Mouse (Mus musculus): ENCODE results near the gene Atxn2.
"Not testable (repeated sequence)": the region's sequence is repeated elsewhere in the genome, so short reads cannot be mapped to it uniquely, and the experiment has no call there.

Gene Atxn2

DNA sequence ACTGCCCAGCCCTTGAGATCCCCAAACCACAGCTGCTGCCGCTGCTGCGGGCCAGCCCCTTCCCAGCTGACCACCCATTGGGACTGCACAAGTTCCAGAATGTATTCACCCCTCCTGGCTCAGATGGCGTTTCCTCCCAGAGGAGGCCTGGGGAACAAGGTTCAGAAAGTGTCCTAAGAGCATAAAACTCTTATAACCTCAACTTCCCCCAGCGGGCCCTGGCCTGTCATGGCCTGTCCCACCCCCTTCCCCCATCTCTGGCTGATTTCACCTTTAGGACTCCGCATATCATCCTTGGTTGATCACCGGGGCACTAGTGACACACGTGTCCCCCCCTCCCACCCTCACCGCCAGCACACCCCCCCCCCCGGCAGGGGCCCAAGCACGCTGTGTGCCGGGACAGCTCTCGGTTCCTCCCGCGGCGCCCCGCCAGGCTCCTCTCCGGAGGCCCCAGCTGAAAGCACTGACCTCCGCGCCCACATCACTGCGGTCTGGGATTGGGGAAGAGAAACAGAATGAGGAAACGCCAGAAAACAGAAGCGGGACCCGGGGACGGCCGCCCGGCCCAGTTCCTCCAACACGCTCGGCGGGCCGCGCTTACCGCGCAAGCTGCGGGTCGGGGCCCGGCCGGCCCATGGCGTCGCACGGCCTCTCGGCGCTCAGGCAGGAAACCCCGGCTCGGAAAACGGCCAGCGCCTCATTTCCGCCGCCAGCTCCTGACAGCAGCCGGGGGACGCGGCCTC lies 125.0 kb downstream of the Atxn2 start:
- DNase-seq (ENCODE audit: low spot score), result no peak

DNA sequence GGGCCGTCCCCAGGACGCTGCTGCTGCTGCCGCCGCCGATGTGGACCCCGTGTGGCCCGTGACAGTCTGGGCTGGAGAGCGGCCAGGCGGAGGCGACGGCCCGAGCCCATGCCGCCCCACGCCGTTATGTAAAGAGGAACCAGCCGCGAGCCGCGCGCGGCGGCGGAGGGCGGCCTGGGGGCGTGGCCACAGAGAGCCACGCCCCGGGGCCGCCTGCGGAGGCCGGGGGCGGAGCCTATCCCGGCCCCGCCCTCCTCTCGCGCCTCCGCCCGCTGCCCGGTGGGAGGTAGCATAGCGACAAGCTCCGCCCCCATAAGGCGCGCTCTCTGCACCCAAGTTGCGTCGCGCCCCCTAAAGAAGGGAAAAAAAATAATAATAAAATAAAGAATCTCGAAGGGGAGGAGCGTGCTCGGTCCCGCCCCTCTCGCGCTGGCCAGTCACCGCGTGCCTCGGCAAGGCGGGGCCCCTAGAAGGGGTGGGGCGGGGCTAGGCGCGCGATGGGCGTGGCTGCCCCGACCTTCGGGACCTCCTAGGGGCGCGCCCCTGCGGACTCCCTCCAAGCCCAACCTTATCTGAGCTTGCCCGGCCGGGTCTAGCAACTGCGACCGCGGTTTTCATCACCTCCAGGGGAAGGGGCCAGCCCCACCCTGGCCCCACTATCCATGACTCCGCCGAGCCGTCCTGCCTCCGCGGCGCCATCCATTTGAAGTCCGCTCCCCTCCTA lies 125.7 kb downstream of the Atxn2 start:
- DNase-seq (ENCODE audit: low spot score), result peak; percentile 95

DNA sequence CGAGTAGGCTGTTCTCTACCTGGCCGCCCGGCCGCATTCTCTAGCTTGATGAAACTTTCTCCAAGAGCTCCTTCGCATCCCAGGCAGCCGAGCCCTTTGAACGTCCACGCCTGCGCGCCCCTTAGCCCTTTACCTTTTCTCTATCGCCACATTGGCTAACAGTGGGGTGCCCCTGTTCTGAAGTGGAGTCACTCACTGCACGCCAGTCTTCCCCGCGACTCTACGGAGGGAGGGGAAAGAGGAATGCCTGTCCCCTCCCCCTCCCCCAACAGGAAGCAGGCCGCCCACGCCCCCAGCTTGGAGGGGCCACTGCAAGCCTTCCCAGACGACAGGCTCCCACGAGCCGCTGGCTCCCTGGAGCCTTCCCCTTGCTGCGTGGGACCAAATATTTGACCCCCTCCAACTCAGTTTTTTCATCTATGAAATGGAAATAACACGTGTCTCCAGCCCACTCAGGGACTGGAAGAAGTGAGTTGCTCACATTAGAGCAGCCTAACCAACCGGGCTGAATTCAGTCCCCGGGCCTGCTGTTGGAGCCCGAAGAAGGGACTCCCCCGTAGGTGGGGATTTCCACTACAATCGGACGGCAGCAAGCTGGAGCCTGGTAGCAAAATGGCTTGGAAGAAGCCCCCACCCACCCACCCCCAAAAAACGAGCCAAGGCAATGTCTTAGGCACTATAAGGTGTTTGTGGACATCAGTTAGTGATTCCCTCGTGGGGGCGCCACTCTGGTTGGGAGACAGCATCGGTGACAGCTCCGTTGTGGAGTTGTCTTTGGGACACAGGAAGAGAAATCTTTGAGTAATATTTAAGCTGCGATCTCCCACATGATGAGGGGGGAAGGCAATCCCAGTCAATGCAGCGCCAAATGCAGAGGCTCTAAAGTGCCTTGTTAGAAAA lies 126.6 kb downstream of the Atxn2 start, which contains the start of gene Sh2b3:
Gene Sh2b3 (minus strand): TSS at position 206 of the 900 bp plus-strand sequence.
- DNase-seq (ENCODE audit: low spot score), result no peak

DNA sequence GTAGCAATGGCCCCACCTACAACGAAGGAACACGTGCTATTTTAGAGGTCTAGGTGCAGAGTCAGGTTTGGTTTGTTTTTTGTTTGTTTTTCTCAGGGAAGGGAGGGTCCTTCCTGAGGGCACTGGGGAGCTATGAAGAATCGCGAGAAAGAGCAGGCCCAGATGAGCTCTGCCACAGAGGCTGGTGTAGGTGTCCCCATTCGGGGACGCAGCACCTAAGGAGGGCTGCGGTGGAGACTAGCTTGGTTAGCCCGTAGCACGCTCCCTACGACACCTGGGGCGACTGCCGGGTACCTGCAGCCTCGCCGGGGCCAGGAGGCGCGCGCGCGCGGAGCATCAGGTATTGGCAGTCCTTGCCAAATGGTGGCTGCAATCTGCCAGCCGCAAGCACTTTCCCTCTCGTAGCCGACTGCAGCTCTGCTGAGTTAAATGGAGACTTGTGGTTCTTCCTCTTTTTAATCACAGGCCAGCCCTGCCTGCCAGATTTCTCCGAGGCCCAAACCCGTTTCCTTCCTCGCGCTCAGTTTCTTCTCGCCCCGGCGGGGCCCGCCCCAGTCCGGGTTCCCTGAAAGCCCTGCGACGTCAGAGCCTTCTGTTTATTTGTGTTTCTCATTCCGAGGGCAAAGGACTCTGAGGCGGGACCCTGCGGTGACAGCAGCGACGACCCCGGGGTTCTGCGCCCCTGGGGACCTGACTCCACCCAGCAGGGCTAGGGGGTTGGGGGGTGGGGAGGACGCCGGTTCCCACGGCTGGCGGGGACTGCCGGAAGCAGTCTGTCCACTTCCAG lies 127.4 kb downstream of the Atxn2 start:
- peak; percentile 85 for DNase-seq (ENCODE audit: low spot score)

DNA sequence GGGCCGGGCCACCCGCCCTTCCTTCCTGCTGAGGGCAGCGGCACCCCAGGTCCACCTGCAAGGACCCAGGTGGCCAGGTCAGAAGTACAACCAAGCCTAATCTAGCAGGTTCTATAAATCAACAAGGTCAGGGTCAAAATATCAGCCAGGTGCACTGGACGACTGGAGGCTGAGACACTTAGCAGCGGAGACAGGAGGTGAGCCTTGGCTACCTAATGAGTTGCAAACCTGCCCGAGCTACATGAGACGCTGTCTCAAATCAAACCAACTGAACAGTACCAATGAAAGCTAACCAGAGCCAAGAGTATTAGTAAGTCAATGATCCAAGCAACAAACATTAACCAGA lies 128.0 kb downstream of the Atxn2 start:
- no peak for DNase-seq (ENCODE audit: low spot score)

DNA sequence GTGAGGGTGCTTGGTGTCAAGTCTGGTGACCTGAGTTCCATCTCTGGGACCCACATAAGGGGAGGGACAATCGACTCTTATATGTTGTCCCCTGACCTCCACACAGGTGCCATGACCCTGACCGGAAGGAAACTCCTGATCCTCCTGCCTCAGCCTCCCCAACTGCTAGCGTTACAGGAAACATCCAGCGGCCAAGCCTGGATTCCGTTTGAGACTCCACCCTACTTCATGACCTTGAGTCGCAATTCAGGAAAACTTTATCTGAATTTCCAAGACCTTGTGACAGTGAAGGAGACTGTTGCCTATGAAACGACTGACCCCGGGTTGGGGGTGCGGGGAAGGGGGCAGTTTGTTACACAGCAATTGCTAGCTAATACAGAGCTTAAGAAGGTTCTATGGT lies 130.4 kb downstream of the Atxn2 start:
- no peak for DNase-seq (ENCODE audit: low spot score)

DNA sequence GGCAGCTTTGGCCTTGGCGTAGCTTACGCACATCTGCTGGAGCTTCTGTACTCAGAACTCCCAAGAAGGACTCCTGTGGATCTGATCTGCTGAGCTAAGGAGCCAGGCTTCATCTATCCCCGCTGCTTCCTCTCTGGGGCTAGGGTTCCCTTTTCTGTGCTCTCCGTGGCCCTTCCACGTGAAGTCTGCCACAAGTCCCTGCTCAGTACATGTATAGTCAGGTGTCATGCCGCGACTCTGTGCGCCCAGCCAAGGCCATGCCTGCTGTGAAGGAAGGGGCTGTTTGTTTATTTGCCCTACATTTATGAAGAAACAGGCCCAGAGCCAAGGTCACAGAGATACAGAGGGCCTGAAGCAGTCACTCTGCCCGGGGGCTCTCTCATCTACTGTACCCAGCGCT lies 130.8 kb downstream of the Atxn2 start:
- DNase-seq (ENCODE audit: low spot score), result no peak

DNA sequence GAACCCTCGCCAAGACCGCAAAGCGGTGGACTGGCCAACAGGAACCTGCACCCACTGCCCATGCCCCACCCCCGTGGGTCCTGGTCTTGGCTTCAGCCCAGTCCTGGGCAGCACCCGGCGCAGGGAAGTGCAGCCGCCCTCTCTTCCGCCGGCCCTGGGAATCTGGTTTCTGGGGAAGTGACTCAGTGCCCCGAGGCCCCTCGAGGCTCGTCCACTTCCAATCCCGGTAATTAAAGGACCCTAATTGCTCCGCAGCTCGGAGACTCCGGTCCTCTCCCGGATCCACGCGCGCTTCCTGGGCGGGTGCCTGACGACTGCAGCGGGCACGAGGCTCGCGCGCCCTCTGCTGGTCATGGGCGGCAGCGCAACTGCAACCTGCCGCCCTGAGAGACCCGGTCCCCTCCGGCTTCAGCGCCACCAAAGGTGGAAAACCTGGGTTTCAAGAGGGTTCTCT lies 131.6 kb downstream of the Atxn2 start:
- DNase-seq (ENCODE audit: low spot score), result peak; percentile 68

DNA sequence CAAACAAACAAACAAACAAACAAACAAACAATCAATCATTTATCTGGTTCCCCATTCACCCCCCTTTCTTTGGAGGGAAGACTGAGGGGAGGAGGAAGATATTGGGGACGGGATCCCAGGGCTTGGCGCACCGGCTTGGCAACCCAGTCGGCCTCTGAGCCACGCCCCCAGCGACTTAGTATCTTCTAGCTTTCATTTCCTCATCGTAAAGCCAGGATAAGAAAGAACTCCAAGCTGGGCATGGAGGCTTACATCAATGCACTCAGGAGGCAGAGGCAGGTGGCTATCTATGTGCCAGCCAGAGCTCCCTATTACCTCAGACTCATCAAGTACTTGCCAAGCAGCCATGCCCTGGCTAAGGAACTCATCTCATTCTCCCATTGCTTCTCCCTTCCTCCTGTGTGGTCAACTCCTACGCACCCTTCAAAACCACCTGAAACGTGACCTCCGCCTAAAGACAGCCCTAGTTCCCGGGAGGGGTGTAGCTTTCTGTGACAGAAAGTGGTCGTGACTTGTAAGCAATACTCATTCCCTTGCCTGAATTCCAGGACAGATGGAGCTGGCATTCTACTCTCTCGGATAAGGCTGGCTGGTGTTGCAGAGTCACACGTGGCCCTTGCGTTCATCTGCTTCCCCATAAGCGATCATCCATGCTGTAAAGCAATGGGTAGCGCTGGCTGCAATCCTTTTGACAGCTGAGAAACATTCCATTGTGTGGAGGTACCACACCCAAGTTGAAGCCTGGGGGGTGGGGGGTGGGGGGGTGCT lies 132.2 kb downstream of the Atxn2 start:
- no peak for DNase-seq (ENCODE audit: low spot score)

DNA sequence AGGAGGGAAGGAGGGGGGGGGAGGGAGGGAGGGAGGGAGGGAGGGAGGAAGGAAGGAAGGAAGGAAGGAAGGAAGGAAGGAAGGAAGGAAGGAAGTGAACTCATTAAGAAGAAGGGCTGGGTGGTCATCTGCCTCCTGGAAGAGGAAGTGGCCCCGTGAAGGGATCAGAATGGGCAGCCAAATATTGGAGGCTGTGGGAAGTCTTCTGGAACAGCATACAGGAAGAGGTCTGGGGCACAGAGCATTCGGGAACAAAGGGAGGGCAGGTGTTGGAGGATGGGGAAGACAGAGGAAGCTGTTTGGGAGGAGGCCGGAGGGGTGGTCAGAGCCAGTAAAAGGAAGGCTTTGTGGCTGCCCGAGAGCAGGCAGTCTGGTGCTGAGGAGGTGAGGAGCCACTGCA lies 134.2 kb downstream of the Atxn2 start:
- no peak for DNase-seq (ENCODE audit: low spot score)

DNA sequence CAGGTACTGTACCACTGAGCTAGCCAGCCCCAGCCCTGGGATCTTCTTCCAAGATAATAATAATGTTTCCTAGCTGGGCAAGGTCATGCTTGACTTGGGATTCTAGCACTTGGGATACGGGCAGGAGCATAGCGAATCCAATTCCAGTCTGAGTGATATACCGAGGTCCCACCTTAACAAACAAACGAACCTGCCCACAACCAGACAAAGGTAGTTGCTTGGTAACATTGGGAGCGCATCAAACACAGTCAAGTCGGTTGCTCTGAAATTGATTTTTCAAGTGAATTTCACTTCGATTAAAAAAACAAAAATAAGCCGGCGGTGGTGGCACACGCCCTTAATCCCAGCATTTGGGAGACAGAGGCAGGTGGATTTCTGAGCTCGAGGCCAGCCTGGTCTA lies 135.2 kb downstream of the Atxn2 start:
- no peak for DNase-seq (ENCODE audit: low spot score)

DNA sequence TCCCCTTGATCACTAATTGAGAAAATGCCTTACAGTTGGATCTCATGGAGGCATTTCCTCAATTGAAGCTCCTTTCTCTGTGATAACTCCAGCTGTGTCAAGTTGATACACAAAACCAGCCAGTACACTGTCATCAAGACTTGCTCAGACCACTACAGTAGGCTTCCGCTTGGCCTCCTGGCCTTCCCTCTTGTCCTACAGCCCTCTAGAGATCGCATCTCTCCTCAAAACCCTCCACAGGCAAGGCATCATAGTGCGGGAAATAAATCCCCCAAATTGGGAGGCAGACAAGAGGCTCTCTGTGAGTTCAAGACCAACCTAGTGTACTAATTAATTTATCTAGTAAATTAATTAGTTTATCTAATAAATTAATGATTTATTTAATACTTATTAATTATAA lies 136.1 kb downstream of the Atxn2 start:
- DNase-seq (ENCODE audit: low spot score), result not testable (repeated sequence)

DNA sequence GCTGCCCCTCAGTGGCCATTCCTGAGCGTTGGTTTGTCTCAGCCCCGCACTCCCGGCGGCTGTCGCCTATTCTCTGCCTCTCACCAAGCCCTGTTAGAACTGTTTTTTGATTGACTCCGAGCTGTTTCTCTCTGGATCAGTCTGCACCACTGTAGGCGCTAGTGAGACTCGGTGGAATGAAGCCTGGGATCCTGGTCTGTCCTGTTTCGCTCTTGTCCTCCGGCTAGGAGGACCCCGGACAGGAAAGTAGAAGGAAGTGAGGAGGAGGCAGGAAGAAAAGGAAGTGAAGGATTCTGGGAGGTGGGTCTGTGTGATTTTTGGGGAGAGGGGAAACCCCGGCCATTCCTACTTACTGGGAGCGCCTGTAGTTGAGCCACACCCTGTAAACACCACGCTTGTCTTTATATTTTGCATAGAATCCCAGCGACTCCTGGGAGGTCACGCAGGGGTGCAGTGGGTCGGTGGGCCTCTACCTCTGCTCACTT lies 136.9 kb downstream of the Atxn2 start:
- DNase-seq (ENCODE audit: low spot score), result peak; percentile 76

DNA sequence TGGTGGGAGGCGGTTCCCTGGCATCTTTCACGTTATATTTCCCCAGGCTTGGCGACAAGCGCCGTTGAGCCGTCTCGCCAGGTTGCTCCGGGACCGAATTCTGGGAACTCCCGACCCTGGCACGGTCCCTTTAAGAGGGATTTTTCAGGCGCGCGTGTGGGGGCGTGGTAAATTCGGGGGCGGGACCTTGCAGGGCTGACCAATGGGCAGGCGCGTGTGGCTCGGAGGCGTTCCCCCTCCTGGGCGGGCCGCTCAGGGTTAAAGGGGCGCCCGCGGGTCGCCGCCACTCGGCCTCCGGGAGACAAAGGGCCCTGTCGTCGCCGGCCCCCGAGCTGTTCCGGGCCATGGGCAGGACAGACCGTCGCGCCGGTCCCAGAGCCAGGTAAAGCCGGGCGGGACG lies 137.6 kb downstream of the Atxn2 start, which contains the start of gene Pheta1:
Gene Pheta1 (plus strand): TSS at position 242 of the 400 bp plus-strand sequence.
- DNase-seq (ENCODE audit: low spot score), result peak; percentile 95

DNA sequence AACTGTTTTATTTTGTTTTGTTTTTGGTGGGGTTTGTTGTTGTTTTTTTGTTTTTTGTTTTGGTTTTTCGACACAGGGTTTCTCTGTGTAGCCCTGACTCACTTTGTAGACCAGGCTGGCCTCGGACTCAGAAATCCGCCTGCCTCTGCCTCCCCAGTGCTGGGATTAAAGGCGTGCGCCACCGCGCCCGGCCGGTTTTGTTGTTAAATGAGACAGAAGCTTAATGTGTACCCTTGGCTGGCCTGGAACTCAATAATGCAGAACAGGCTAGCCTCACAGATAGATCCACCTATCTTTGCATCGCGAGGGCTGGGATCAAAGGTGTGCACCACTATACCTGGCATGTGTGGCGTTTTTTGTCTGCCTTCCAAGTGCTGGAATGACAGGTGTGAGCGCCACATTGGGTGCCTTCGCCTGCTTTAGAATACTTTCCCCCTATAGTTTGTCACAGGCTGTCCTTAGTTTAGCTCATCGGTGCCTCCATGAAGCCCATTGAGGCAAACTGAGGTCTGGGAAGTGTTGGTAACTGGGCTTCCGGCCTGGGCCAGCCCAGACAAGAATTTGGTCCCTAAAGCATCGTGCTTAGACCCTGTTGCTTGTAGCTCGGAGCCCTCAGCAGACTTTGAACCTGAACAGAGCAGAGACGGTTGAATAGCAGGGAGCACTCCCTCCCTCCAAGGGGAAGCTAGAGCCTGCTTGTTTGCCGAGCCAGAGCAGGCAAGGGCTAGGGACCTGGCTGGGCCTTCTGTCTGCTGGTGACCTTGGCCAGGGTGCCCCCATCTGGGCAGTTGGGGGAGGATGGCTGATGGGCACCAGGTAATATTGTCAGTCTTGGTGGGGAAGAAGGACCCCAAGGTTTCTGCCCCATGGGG lies 138.6 kb downstream of the Atxn2 start:
- peak; percentile 66 for DNase-seq (ENCODE audit: low spot score)

DNA sequence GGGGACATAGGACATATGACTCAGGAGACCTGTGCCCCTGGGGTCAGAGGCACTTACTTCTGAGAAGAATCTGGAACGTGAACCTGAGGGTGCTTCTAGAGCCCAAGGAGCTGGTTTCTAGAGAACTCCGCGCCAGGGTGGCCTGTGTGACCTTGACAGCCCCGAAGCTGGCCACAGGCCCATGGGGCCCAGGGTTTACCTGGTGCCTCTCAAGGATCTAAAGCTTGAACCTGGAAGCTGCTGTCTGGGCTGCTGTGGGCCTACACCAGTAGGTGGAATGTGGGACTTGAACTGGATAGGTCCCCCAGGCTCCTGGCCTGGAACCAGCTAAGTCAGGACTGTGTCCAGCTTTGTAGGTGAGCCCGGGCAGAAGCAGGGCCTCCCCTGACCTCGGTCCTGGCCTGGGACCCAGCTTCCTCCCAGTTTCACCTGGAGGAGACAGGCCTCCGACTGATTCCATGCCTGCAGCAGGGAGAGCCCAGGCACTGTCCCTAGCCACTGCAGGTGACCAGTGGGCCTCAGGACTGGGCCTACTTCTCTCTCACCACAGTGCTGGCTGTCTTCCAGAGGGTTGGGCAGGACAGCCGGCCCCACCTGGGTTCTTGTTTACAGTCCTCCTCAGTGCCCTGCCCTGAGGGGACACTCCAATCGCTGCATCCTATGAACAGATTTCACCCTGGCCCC lies 142.4 kb downstream of the Atxn2 start:
- peak; percentile 77 for DNase-seq (ENCODE audit: low spot score)

DNA sequence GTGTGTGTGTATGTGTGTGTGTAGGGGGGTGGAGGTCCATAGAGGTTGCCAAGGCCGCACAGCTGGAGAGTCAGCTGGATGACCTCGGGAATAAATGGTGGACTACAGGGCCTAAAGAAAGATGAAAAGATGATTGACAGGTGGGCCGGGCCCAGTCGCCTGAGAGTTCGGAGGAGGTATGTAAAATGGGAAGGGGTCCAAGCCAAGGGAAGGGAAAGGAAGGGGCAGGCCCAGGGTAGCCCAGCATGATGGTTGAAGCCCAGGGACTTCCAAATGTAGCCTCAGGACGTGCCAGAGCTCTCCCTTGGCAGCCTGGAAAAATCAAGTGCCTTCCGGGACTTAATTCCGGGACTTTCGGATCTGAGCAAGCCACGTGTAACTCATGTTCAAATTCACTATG lies 143.6 kb downstream of the Atxn2 start:
- DNase-seq (ENCODE audit: low spot score), result no peak

DNA sequence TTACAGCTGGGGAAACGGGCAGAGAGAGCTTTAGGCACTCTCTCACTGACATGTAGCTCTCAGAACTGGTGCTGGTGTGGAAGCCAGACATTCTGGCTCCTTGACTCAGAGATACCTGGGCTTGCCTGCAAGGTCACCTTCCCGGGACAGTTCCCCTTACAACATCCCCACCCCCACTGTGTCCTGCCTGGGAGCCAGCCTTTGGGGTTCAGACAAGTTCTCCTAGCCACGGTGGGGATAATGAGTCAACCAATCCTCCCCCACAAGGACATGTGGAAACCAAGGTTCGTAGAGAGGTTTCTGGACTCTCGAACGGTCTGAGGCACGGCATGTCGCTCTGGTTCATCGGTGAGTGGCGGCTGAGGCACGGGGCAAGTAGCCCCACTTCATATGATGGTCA lies 145.6 kb downstream of the Atxn2 start:
- no peak for DNase-seq (ENCODE audit: low spot score)

DNA sequence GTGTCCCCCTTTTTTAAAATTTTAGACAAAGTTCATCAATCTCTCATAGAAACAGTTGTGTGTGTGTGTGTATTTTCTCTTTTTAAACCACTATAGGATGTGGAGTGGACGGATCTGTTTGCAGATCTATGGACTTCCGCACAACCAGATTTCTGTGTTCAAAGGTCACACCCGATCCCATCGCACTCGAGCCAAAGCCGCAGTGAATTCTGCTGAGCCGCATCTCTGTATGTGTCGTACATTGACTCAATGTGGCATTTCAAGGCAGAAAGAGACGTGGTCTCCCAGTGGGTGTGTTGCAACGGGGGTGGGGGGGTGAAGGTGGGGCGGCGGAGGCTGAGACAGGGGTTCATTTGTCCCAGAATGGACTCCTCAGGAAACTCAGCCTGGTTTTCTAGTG lies 147.3 kb downstream of the Atxn2 start:
- DNase-seq (ENCODE audit: low spot score), result peak; percentile 72

Data from yolk sac, embryonic 10.5 days (tissue).